In genomic region chr2:101827626-101828025, GRCm38 (mm10) we compare ENCODE assay signal across 9 mouse cellular contexts. TPM values are rescaled to one million over a fixed set of nuclear protein-coding genes. Genes with fewer than 3 reads are reported as not detected.
DNase-seq lines count a peak whose midpoint lies in the region; ATAC-seq and TF ChIP-seq lines count a peak whose summit lies in the region.
"Had no signal": no experiment of that assay in that cellular context is flagged by ENCODE, and none has a peak within 500 bp of the region (broad histone marks: within the 10 kb centered on the region; RNA-seq: fewer than 3 reads in every experiment).

No protein-coding gene starts in this region.

- H3K9ac ChIP-seq in lung, embryonic 15.5 days, result no peak overlapping the region
- H3K9ac ChIP-seq in kidney, embryonic 16.5 days (replicated peaks; ENCODE audit: low read length), result no peak overlapping the region
- H3K9ac ChIP-seq: embryonic facial prominence, embryonic 15.5 days; midbrain, embryonic 15.5 days had no signal

- peaks cover 47% of the 10 kb centered on the region for H3K4me1 ChIP-seq in lung, embryonic 15.5 days
- H3K4me1 ChIP-seq in kidney, embryonic 16.5 days (ENCODE audit: insufficient read depth, low read length), result peaks cover 44% of the 10 kb centered on the region
- H3K4me1 ChIP-seq: embryonic facial prominence, embryonic 15.5 days had no signal

- no peak overlapping the region for H3K4me3 ChIP-seq in lung, embryonic 15.5 days
- H3K4me3 ChIP-seq in kidney, embryonic 16.5 days (ENCODE audit: low read length), result no peak overlapping the region
- no peak overlapping the region for H3K4me3 ChIP-seq in myocyte
- H3K4me3 ChIP-seq: embryonic facial prominence, embryonic 15.5 days; midbrain, embryonic 15.5 days had no signal

- H3K27ac ChIP-seq in lung, embryonic 15.5 days, result peak overlapping the region; percentile 71
- H3K27ac ChIP-seq in kidney, embryonic 16.5 days (ENCODE audit: low read length), result peak overlapping the region; percentile 51
- H3K27ac ChIP-seq: embryonic facial prominence, embryonic 15.5 days; midbrain, embryonic 15.5 days had no signal

- ATAC-seq in lung, embryonic 15.5 days (ENCODE audit: borderline replicate concordance, extremely low read depth, low FRiP score, low TSS enrichment), result no peak
- ATAC-seq in kidney, embryonic 16.5 days (ENCODE audit: low FRiP score, low TSS enrichment), result peak; percentile 71
- ATAC-seq: midbrain, embryonic 15.5 days had no signal

- no peak for TF ChIP-seq POLR2A in myocyte (IDR thresholded peaks at IDR 0.05; ENCODE audit: insufficient read length, low read depth)

- no peaks in the 10 kb centered on the region for H3K36me3 ChIP-seq in lung, embryonic 15.5 days
- H3K36me3 ChIP-seq in kidney, embryonic 16.5 days (ENCODE audit: insufficient read depth, low read length), result no peaks in the 10 kb centered on the region
- H3K36me3 ChIP-seq in myocyte (ENCODE audit: control insufficient read depth, insufficient read depth), result no peaks in the 10 kb centered on the region
- H3K36me3 ChIP-seq: embryonic facial prominence, embryonic 15.5 days; midbrain, embryonic 15.5 days had no signal

- H3K27me3 ChIP-seq in lung, embryonic 15.5 days, result no peaks in the 10 kb centered on the region
- no peaks in the 10 kb centered on the region for H3K27me3 ChIP-seq in kidney, embryonic 16.5 days (ENCODE audit: insufficient read depth, low read length)
- H3K27me3 ChIP-seq in myocyte (ENCODE audit: control insufficient read depth, insufficient read depth, insufficient read length), result no peaks in the 10 kb centered on the region
- H3K27me3 ChIP-seq: embryonic facial prominence, embryonic 15.5 days; midbrain, embryonic 15.5 days had no signal

- no peaks in the 10 kb centered on the region for H3K79me2 ChIP-seq in myocyte (ENCODE audit: control insufficient read depth, insufficient read depth)

- no peak for DNase-seq in lung, postnatal 10 days
- peak; percentile 15 for DNase-seq in embryo, embryonic 9.5 days (ENCODE audit: extremely low spot score)
- DNase-seq in T-cell, adult 2 months (ENCODE audit: low spot score), result no peak
- no peak for DNase-seq in spleen, postnatal 14 days (ENCODE audit: low spot score in 2 of 2)

- H3K9me3 ChIP-seq in lung, embryonic 15.5 days, result no peaks in the 10 kb centered on the region
- no peaks in the 10 kb centered on the region for H3K9me3 ChIP-seq in kidney, embryonic 16.5 days (ENCODE audit: low read length)
- H3K9me3 ChIP-seq: embryonic facial prominence, embryonic 15.5 days; midbrain, embryonic 15.5 days had no signal

- 13% methylated on average over 5 of the region's 5 CpGs for WGBS in lung, embryonic 15.5 days
- WGBS in kidney, embryonic 16.5 days, result 20% methylated on average over 5 of the region's 5 CpGs

- H3ac ChIP-seq in myocyte (ENCODE audit: control insufficient read depth, insufficient read length), result no peak overlapping the region

- no peak overlapping the region for H3K4me2 ChIP-seq in lung, embryonic 15.5 days
- H3K4me2 ChIP-seq in kidney, embryonic 16.5 days (replicated peaks; ENCODE audit: low read depth, low read length), result no peak overlapping the region
- no peak overlapping the region for H3K4me2 ChIP-seq in myocyte (ENCODE audit: low read depth)
- H3K4me2 ChIP-seq: embryonic facial prominence, embryonic 15.5 days; midbrain, embryonic 15.5 days had no signal

TF ChIP-seq in myocyte, 11 proteins besides CTCF, POLR2A, EP300 and RAD21:
- TF ChIP-seq USF1 (IDR thresholded peaks at IDR 0.05; ENCODE audit: low read depth) (peak; percentile 54), REST (IDR thresholded peaks at IDR 0.05; ENCODE audit: insufficient read depth, insufficient read length) (no peak)
TF ChIP-seq in myocyte: peak in this region for 1.

RNA-seq across cellular contexts. Expression of gene Prr5l, which starts 55.2 kb away (rescaled TPM):
- polyA plus RNA-seq in lung, embryonic 15.5 days (2015; fragmentation: Nextera tagmentation; extraction: Ambion mirVana), result 40.5 and 41.7 TPM in 2 replicates
- polyA plus RNA-seq in kidney, embryonic 16.5 days (2015; fragmentation: Nextera tagmentation; extraction: Ambion mirVana), result 70.8 and 71.6 TPM in 2 replicates
- 0.06 TPM for polyA plus RNA-seq in myocyte (2012; fragmentation: generic; extraction: Trizol)

RNA-seq across cellular contexts. Expression of gene Commd9, which starts 58.4 kb away (rescaled TPM):
- polyA plus RNA-seq in lung, embryonic 15.5 days (2015; fragmentation: Nextera tagmentation; extraction: Ambion mirVana), result 58.8 and 64.6 TPM in 2 replicates
- polyA plus RNA-seq in kidney, embryonic 16.5 days (2015; fragmentation: Nextera tagmentation; extraction: Ambion mirVana), result 65.3 and 72.6 TPM in 2 replicates
- polyA plus RNA-seq in myocyte (2012; fragmentation: generic; extraction: Trizol), result 46.2 TPM

Comparison
In these comparisons a context has a peak if more than half of its experiments do, and no peak if none do; other contexts are left out.
1. RNA of gene Prr5l, which starts 55.2 kb away (polyA plus RNA-seq): 70.8 to 71.6 TPM in kidney, embryonic 16.5 days and 40.5 to 41.7 TPM in lung, embryonic 15.5 days; 0.06 TPM in myocyte (single experiment); every median in the first group is over 10 times any median in the second.